1 mouse cellular context compared by ENCODE assay signal in the genomic region with DNA sequence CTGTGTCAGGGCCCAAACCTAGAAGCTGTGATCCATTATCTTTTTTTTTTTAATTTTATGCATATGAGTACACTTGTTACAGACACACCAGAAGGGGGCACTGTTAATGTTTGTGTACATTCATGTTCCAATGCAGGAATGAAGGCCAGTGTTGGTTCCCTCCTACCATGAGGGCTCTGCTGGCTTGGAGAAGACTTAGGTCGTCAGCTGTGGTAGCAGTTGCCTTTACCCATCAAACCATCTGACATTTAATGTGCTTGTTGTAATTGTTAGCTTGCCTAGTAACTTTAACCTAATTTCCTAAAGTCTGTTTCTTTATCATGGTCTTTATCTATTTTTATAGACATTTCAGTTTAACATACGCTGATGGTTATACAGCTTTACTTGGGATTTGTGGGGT.
TF ChIP-seq lines count a peak whose summit lies in the region.

No protein-coding gene starts in this region.

TF ChIP-seq in MEL, 35 proteins besides CTCF, POLR2A, EP300 and RAD21 (continued from another document):
- no peak for TF ChIP-seq POLR2AphosphoS5 (IDR thresholded peaks at IDR 0.05; ENCODE audit: borderline replicate concordance, low read depth, low read length)
- TF ChIP-seq USF1 (IDR thresholded peaks at IDR 0.05; ENCODE audit: low read depth, low read length), result no peak
- no peak for TF ChIP-seq CHD1 (IDR thresholded peaks at IDR 0.05; ENCODE audit: low read depth, low read length)
